Mouse (Mus musculus): Measurements from ENCODE around the gene Crtac1. TPM values are rescaled to one million over a fixed set of nuclear protein-coding genes. Genes with fewer than 3 reads are reported as not detected.

Gene Crtac1
- total and polyA plus RNA-seq, 2 experiments from 2014 or later, result 31.3 to 53.1 TPM

DNA sequence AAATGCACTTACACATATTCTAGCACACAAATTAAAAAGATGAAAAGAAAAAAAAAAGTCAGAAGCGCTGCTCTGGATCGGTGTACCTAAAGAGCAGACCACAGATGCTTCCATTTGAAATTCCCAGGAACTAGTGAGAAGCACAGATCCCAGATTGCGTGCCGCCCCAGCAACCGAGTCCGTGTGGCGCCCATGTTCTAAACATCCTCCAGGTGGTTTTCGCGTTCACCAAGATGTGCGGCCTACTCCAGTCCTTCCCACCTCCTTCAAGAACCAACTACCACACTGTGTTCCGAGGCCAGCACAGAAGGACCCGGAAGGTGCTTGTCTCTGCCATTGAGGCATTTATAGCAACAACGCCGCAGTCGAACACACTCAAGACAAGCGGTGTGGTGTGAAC lies 76.1 kb downstream of the Crtac1 start:
- H3K27ac ChIP-seq, result no peak overlapping the region
- TF ChIP-seq CTCF (IDR thresholded peaks at IDR 0.05; ENCODE audit: low read depth), result no peak
- H3K27me3 ChIP-seq (ENCODE audit: insufficient read depth, low read length), result no peaks in the 10 kb centered on the region
- ATAC-seq (no peak), DNase-seq (ENCODE audit: low spot score) (no peak)
- 93% methylated on average over 16 of the region's 16 CpGs for WGBS
- no peaks in the 10 kb centered on the region for H3K36me3 ChIP-seq (ENCODE audit: insufficient read depth, low read length)
- peaks cover 10% of the 10 kb centered on the region; the same call in 1 of the 2 replicates for H3K4me1 ChIP-seq (ENCODE audit: insufficient read depth, low read length)
- no peak overlapping the region for H3K9ac ChIP-seq (replicated peaks; ENCODE audit: low read length)
- H3K9me3 ChIP-seq (ENCODE audit: low read length), result no peaks in the 10 kb centered on the region
- no peak overlapping the region for H3K4me2 ChIP-seq (ENCODE audit: low read depth, low read length)
- H3K4me3 ChIP-seq (ENCODE audit: low read length), result no peak overlapping the region

- ATAC-seq, result no peak
- peak; percentile 38 for DNase-seq (ENCODE audit: low spot score)
- Histone ChIP-seq H3K9me3 (ENCODE audit: low read length) (no peaks in the 10 kb centered on the region), H3K4me2 (ENCODE audit: low read depth, low read length) (no peak overlapping the region), H3K4me3 (ENCODE audit: low read length) (no peak overlapping the region), H3K4me1 (ENCODE audit: insufficient read depth, low read length) (no peaks in the 10 kb centered on the region), H3K27ac (no peak overlapping the region), H3K9ac (replicated peaks; ENCODE audit: low read length) (no peak overlapping the region), H3K36me3 (ENCODE audit: insufficient read depth, low read length) (no peaks in the 10 kb centered on the region), H3K27me3 (ENCODE audit: insufficient read depth, low read length) (no peaks in the 10 kb centered on the region)
- WGBS, result 55% methylated on average over 6 of the region's 6 CpGs
- peak; percentile 51 for TF ChIP-seq CTCF (IDR thresholded peaks at IDR 0.05; ENCODE audit: low read depth)
Measured at GRCm38 (mm10) chr19:42341183-42341582, 90.4 kb downstream of the Crtac1 start.

GRCm38 (mm10) chr19:42332081-42332736 lies 99.4 kb downstream of the Crtac1 start:
- Histone ChIP-seq H3K9ac (replicated peaks; ENCODE audit: low read length) (no peak overlapping the region), H3K27ac (no peak overlapping the region), H3K36me3 (ENCODE audit: insufficient read depth, low read length) (no peaks in the 10 kb centered on the region), H3K4me3 (ENCODE audit: low read length) (no peak overlapping the region), H3K9me3 (ENCODE audit: low read length) (no peaks in the 10 kb centered on the region), H3K4me1 (ENCODE audit: insufficient read depth, low read length) (no peaks in the 10 kb centered on the region), H3K27me3 (ENCODE audit: insufficient read depth, low read length) (no peaks in the 10 kb centered on the region), H3K4me2 (ENCODE audit: low read depth, low read length) (no peak overlapping the region)
- DNase-seq (ENCODE audit: low spot score) (peak; percentile 50), ATAC-seq (no peak)
- WGBS, result 30% methylated on average over 9 of the region's 9 CpGs
- peak; percentile 70 for TF ChIP-seq CTCF (IDR thresholded peaks at IDR 0.05; ENCODE audit: low read depth)

- 72% methylated on average over 7 of the region's 7 CpGs for WGBS
- Histone ChIP-seq H3K4me2 (ENCODE audit: low read depth, low read length) (no peak overlapping the region), H3K27ac (no peak overlapping the region), H3K9ac (replicated peaks; ENCODE audit: low read length) (no peak overlapping the region), H3K27me3 (ENCODE audit: insufficient read depth, low read length) (no peaks in the 10 kb centered on the region), H3K4me1 (ENCODE audit: insufficient read depth, low read length) (no peaks in the 10 kb centered on the region), H3K9me3 (ENCODE audit: low read length) (no peaks in the 10 kb centered on the region), H3K4me3 (ENCODE audit: low read length) (no peak overlapping the region), H3K36me3 (ENCODE audit: insufficient read depth, low read length) (no peaks in the 10 kb centered on the region)
- no peak for DNase-seq (ENCODE audit: low spot score)
- TF ChIP-seq CTCF (IDR thresholded peaks at IDR 0.05; ENCODE audit: low read depth), result no peak
- ATAC-seq, result no peak
Measured at GRCm38 (mm10) chr19:42331446-42331845, 100.1 kb downstream of the Crtac1 start.

DNA sequence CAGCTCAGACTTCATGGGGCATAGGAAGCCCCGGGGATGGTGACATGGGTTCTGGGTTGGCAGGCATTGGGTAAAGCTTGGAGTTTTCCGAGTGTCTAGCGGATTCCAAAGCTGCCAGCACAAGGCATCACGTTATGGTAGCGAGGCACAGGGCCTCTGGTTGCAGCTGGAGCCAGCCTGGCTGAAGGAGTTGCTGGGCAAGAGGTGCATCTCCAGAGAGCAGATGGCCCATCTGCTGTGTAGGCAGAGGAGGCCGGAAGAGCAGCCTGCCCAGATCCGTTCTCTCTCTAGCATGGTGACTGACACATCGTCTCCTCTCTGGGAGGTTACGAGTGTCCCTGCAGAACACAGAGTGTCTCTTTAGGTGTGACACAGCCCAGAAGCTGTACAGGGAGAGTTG lies 103.4 kb downstream of the Crtac1 start:
- DNase-seq (ENCODE audit: low spot score), result no peak
- Histone ChIP-seq H3K9me3 (ENCODE audit: low read length) (no peaks in the 10 kb centered on the region), H3K4me3 (ENCODE audit: low read length) (no peak overlapping the region), H3K4me1 (ENCODE audit: insufficient read depth, low read length) (no peaks in the 10 kb centered on the region), H3K36me3 (ENCODE audit: insufficient read depth, low read length) (no peaks in the 10 kb centered on the region), H3K27ac (no peak overlapping the region), H3K27me3 (ENCODE audit: insufficient read depth, low read length) (no peaks in the 10 kb centered on the region), H3K9ac (replicated peaks; ENCODE audit: low read length) (no peak overlapping the region), H3K4me2 (ENCODE audit: low read depth, low read length) (no peak overlapping the region)
- ATAC-seq, result no peak
- 54% methylated on average over 9 of the region's 9 CpGs for WGBS
- TF ChIP-seq CTCF (IDR thresholded peaks at IDR 0.05; ENCODE audit: low read depth), result no peak

GRCm38 (mm10) chr19:42325894-42326293 lies 105.7 kb downstream of the Crtac1 start:
- H3K4me3 ChIP-seq (ENCODE audit: low read length), result no peak overlapping the region
- DNase-seq (ENCODE audit: low spot score) (peak; percentile 70), ATAC-seq (no peak)
- TF ChIP-seq CTCF (IDR thresholded peaks at IDR 0.05; ENCODE audit: low read depth), result no peak
- no peak overlapping the region for H3K9ac ChIP-seq (replicated peaks; ENCODE audit: low read length)
- H3K4me2 ChIP-seq (ENCODE audit: low read depth, low read length), result no peak overlapping the region
- no peaks in the 10 kb centered on the region for H3K36me3 ChIP-seq (ENCODE audit: insufficient read depth, low read length)
- H3K4me1 ChIP-seq (ENCODE audit: insufficient read depth, low read length), result no peaks in the 10 kb centered on the region
- no peaks in the 10 kb centered on the region for H3K27me3 ChIP-seq (ENCODE audit: insufficient read depth, low read length)
- WGBS, result 27% methylated on average over 11 of the region's 11 CpGs
- H3K9me3 ChIP-seq (ENCODE audit: low read length), result no peaks in the 10 kb centered on the region
- H3K27ac ChIP-seq, result no peak overlapping the region

GRCm38 (mm10) chr19:42322357-42323090 lies 109.1 kb downstream of the Crtac1 start:
- no peak for ATAC-seq
- Histone ChIP-seq H3K27me3 (ENCODE audit: insufficient read depth, low read length) (no peaks in the 10 kb centered on the region), H3K27ac (no peak overlapping the region), H3K4me2 (ENCODE audit: low read depth, low read length) (no peak overlapping the region), H3K4me3 (ENCODE audit: low read length) (no peak overlapping the region), H3K9me3 (ENCODE audit: low read length) (no peaks in the 10 kb centered on the region), H3K9ac (replicated peaks; ENCODE audit: low read length) (no peak overlapping the region), H3K4me1 (ENCODE audit: insufficient read depth, low read length) (peaks cover 20% of the 10 kb centered on the region), H3K36me3 (ENCODE audit: insufficient read depth, low read length) (no peaks in the 10 kb centered on the region)
- peak; percentile 24; the same call in 1 of the 2 replicates for TF ChIP-seq CTCF (IDR thresholded peaks at IDR 0.05; ENCODE audit: low read depth)
- no peak for DNase-seq (ENCODE audit: low spot score)
- WGBS, result 47% methylated on average over 12 of the region's 12 CpGs
